Mouse (Mus musculus) thymus, adult 18-20 months (tissue): Measurements from ENCODE around the gene Clnk.

Experiments
- DNase-seq, 2 experiments: peaks; one replicate each; pipeline ENCODE4 v3.0.0; 2022; ENCODE audit warnings: mixed read lengths in 2 of 2

Clnk gene

DNA sequence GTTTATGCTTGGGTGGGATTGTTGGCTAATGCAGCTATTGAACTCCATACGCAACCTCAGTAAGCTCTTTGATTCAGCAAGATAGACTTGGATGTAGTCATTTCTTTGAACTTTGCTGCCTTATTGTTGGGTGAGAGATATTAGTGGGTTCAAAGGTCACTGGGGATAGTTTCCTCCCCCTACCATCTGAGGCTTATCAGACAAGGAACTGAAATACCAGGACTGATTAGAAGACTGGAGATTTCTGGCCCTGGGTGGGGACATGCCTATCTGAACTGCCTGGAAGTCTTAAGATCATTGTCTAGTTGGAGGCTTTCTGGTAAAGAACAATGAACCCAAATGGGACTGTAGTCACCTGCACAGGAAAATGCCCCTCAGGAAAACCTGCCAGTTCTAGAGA is 26.4 kb downstream of the Clnk start:
- no peak for DNase-seq

DNA sequence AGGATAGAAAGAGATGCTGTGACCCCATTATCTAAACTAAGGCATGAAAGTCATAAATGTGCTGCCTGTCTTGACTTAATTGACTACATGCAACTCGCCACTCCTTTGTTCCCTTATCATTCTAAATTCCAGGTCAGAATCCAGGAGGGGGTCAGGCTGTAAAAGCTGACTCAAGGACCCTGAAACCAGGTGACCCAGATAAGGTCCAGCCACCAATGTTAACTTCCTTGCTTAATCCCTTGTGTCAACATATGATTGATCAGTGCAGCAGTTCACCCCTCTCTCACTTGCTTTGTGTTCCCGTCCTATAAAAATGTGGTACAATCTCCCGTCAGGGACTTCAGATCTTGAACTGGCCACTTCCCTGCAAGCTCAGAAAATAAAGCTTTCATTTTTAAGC is 31.1 kb downstream of the Clnk start:
- DNase-seq, result no peak

DNA sequence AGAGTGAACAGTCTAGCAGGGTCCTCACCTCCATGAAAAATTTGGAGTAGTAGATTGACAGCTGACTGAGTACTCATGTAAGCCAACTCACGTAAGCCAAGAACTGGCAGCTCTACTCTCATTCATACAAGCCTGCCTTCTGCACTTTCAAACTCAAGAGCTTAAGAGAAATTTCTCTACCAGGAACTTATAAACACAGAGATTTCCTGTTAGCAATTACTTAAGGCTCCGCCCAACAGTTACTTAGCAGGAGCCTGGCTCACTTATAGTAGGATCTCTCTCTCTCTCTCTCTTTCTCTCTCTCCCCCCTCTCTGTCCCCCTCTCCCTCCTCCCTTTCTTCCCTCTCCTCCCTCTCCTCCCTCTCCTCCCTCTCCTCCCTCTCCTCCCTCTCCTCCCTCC is 32.3 kb downstream of the Clnk start:
- DNase-seq, result no peak

DNA sequence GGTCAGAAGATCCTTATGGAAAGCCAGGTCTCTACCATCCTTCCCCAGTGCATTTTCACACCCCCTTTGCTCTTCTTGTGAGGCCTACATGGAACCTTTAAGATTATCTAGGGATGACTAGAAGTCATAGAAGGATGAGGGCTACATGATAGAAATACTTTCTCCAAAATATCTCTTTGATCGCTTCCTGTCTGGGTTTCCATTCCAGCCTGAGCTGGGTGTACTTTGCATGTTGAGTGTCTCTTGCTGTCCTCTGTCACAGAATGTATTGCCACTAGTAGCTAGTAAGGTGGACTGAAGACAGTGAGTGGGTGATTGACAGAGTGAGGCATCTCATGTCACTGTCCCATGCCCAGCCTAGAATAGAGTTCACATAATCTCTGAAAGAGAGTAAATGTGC is 36.6 kb downstream of the Clnk start:
- DNase-seq, result no peak

DNA sequence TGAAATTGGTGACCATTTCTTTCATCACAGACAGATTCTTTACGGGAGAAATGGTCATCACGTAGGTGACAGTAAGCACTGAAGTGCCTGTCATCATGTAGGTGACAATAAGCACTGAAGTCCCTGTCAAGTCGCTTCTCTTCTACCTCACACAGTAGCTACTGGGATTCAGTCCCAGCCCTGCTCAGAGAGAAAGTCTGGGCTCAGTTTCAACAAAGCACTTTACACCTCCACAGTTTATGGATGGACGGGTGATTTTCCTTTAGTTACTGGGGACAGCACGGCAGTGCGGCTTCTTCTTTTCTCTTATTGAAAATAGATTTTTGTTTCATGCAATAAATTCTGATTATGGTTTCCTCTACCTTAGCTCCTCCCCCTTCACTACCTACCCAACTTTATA is 49.3 kb downstream of the Clnk start:
- no peak for DNase-seq

DNA sequence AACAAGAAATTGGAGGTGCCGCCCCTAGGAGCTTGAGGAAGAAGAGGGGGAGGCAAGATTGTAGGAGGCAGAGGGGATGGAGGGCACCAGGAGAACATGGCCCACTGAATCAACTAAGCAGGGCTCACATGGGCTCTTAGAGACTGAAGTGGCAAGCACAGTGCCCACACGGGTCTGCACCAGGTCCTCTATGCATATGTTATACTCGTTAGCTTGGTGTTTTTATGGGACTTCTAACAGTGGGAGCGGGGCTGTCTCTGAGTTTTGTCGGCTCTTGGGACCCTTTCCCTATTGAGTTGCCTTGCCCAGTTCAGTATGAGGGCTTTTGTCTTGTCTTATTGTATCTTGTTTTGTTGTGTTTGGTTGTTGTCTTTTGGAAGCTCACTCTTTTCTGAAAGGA is 50.0 kb downstream of the Clnk start:
- no peak for DNase-seq

DNA sequence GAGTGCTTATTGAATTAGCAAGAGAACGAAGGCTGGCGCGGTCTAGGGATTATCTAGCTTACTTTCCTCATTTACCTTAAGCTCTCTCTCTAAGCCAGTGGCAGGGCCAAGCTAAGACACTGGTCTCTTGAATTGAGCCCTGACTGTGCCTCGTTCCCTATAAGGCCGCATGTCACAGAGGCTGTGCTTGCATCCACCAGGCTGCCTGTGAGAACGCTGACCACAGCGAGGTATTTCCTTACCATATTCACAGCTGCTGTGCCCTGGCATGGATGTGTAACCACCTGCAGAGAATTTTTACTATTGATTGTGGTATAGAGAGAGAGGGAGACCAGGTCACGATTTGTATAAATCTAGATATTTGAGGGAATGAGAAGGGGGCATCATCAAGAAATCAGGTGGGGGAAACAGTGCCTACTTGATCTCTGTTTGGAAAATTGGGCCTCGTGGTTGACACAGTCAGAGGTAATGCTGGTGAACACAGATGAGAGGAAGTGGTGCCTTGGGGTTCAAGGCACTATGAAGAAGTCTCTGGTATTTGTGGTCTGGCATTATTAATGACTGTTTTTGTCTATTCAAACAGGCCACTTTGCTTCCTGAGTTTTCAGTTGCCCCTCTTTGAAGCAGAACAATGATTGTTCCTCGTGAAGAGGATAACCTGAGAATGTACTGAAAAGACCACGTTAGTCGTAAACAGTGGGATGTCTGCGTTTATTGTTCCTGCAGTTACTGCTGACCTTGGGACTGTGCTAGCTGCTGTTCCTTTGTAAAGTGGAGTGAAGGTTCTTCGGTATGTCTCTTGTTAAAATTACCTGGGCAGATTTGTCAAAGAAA is 52.3 kb downstream of the Clnk start:
- DNase-seq, result no peak

DNA sequence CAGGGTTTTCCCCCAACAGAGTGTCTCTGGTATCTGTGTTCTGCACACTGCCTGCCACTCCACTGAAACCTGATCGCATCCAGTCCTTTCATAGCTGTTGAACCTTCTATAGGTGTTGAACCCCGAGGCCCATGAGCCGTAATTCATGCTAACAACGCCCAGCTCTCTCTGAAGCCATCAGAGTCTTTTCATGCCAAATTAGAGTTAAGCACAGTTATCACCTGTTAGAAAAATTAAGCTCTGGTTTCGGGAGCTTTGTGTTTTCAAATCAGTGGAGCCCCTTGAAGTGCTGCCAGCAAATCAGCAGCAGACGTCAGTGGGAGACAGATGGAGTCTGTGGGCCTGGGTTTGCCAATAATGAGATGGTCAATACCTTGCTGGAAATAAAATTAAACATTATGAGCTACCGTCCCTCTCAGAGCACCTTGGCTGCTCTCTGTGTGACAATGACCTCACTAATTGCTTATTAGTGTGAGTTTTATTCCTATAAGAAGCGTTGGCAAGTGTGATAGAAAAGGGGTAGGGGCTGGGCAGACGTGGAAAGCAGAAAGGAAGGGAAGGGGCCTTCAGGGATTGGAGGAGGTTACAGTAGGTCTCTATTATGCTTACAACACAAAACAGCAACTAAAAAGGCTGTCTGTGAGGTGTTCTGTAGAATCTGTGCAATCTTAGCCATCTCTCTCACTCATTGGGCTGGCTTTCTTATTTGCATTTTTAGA is 63.1 kb downstream of the Clnk start:
- no peak for DNase-seq

DNA sequence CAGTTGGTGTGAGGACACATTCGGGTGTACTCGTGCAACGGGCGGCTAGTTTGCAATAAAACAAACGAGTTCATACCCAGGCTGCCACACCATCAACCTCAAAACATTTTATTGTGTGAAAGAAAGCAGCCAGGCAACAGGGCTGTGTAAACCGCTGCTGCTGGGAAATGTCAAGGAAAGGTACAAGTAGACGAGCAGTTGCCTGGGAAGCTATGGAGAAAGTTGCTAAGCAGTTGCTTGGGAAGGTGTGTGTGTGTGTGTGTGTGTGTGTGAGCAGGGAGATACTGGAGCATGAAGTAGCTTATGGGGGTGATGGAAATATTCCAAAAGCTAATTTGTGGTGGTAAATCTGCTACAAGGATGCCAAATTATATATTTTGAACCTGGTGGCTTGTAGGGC is 63.7 kb downstream of the Clnk start:
- no peak for DNase-seq

DNA sequence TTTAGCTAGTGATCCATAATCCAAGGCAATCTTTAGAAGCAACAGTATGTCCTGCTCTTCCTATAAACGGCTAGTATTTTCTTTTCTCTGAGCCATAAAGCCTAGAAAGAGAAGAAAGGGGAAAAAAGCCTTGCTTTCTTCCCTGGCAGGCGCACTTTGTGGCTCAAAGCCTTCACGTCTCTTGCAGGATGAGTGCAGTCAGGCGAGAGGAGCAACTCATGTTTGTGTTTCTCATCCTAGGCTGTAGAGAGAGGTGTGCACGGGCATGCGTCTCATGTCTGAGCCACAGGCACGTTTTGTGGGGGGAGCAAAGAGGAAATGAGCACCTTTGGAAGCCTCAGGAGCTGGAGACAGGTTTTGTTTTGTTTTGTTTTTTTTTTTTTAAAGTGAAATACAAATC is 64.2 kb downstream of the Clnk start:
- no peak for DNase-seq

DNA sequence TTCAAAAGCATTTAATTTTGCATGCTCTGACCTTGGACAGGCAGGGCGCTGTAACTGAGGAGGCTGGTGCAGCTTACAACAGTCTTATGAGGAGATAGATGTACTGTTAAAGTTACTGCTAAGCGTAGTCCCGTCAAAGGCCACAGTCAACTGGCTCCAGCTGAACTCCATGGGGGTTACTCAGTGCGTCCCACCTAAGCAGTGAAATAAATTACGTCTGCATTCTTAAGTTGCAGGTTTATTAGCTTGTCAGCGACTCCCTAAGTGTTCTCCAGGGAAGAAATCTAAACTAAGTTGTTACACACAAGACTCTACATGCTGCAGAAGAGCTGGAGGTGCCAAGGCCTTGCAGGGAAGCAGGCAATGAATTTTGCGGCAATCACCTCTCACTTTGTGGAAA is 77.7 kb downstream of the Clnk start:
- no peak for DNase-seq

DNA sequence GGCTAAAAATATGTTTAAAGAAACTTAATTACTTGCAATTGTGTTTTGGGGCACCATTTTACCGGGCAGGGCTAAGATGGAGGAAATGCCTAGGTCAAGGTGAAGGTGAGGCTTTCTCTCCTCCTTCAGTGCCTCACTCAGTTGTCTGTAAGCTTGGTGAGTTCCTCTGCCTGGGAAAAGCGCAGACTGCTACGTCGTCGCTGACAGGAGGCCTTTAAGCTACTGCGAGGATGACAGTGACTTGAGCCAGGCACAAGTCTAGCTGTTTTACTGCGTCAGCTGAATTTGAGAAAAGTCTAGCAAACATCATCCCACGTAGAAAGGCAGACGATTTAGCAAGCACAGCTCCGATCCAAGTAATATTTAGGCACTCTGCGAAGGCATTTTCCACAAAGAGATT is 81.5 kb downstream of the Clnk start:
- DNase-seq, result no peak

DNA sequence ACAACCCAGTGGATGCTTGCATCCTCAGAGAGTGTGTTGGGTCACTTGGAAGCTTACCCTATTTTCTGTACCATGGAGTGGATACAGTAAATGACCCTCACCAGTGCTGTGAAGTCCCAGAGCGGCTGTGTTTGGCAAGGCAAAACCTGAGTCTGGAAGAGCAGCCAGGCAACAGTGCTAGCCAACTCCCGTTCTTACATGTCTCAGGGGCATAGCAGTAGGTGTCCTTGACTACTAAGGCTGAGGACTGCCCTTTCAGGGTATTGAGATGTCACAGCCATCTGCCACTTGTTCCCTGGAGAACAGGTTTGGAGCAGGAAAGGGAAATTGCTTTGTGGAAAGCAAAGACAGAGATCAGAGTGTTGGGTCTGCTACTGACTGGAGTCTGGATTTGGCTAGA is 85.5 kb downstream of the Clnk start:
- no peak for DNase-seq

DNA sequence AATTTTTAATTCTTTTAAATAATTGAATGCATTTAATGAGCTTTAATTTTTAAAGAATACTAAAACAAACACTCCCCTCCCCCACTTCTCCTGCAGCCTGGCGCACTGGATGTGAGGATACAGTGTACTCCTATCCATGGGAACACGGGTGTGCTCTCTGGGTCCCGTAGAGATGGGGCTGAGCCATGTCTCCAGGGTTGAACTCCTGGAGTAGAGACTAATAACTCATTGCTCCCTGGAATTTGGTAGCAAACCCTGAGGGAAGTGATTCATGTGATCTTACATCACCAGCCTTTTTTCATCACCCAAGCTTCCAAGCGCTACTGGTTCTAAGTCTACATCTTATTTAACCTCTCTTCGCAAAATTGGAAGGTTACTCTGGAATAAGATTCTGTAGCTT is 87.8 kb downstream of the Clnk start:
- no peak for DNase-seq

DNA sequence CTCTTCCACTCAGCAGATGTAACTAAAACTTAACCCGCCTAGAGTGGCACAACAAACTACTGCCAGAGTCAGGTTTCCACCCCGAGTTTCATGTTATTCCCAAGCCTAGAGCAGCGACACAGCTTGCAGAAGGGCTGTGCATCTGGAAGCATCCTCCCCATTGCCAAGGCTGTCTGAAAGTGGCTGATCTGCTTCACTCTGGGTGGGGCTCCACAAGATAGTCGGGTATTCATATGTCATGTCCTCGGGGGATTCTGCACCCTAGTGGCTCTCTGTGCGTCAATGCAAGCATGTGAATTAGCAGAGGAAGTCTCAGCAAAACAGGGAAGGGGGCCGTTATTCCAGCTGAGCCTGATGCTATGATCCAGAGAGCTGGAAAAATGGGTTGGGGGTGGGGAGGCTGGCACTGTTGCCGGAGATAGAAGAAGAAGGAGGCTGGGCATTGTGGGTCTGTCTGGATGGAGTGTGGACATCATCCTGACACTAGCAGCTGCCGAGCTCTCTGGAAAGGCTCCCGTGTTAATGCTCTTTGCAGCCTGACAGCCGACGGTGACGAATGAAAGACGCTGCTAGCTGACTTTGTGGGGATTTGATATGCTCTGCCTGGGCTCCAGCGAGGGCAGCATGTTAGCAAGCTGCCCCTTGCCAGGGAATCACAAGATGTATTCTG is 88.6 kb downstream of the Clnk start:
- no peak for DNase-seq

DNA sequence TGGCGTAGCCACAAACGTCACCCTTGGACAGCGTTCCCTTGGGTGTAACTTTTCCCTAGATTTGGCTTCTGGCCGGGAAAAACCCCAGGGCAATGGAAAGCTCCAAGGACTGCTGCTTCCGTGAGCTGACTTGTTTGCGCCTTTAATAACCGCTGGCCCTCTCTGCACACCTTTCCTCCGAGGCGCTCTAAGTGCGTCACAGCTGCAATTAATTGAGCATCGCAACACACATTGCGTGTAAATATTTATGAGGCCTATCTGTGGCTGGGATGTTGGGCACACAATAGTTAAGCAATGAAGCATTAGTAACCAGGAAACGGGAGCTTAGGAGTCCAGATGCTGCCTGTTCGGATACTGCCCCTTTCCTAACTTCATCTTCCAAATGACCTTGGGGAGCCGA is 90.5 kb downstream of the Clnk start:
- no peak for DNase-seq

DNA sequence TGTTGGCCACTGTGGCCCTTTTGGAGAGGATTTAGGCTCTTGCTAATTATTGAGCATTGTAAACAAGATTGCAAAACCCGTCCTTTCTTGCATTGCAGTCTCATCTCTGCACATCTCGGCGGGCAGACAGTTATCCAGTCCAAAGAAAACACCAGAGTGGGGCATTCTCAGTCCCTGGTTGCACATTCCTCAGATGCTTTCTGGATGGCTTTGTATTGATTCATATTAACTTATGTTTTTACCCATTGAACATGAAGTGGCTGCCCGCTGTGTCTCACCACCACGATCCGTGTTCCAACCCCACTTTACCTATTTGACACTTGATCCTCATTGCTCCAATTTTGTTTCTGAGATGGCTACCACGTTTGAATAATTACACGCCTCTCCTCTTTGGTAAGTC is 90.9 kb downstream of the Clnk start:
- no peak for DNase-seq

DNA sequence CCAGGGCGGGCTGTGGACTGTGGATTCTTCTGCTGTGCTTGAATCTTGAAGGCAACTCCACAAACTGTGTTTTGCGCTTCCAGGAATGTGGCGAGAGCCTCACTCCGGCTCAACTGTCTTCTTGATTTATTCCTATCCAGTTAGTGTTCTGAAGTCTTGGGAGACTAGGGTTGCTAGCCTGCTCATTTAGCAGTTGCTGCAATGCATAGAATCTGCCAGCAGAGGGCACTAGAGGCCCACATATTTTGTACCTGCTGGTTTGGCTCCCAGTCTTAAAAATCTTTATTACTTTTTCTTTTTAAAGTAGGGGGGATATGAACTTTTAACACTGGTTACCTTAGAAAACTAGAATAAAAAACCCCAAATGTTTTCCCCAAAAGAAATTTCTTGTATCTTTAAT is 94.8 kb downstream of the Clnk start:
- DNase-seq, result no peak

DNA sequence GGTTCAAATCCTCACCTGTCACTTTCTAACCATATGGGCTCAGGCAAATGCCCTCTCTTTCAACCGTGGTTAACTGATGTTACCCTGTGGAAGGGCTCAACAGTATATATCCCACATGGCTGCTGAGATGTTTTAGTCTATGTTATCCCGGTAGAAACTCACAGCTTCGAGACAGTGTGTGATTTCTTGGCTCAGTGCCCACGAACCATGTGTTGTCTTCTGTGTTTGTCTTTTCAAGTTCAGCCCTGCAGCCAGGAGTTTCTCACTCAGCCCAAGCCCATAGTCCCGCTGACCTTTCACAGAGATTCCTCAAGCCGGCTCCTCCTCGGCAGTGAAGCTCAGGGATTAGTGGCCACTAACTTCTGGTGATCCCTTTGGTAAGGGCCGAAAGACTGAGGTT is 96.0 kb downstream of the Clnk start:
- DNase-seq, result no peak

DNA sequence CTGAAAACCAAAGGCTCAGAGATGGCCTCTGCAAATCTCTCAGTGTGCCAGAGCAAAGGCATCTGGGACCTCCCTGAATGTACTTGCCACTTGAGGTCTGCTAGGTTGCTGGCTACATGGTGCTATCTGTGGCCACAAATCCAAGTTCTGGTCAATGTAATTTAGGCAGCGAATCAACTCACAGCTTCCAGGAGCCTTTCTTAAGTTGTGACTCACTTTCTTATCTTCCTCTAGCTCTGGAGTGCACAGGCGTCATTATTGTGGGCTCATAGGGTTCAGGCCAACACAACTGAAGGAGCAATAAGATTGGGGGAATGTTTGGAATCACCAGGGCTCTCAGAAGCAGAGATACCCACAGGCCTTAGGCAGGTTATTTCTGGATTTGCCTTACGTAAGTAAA is 96.6 kb downstream of the Clnk start:
- DNase-seq, result no peak

DNA sequence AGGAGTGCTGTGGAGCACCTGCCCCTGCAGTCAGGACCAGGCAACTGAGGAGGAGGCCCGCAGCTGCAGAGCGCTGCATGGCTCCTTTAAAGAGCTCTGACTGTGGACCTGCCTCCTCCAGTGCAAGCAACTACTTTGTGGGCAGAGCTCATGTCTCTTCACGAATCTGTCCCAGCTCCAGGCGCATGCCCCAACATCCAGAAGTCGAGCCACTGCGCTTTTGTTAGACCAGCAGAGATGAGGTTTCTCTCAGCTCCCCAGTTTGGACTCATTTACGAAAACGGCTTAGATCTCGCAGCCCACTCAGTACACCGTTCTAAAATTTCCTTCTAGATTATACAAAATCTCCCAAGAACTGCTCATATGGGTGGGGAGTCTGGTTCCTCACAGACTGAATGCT is 101.1 kb downstream of the Clnk start:
- no peak for DNase-seq

DNA sequence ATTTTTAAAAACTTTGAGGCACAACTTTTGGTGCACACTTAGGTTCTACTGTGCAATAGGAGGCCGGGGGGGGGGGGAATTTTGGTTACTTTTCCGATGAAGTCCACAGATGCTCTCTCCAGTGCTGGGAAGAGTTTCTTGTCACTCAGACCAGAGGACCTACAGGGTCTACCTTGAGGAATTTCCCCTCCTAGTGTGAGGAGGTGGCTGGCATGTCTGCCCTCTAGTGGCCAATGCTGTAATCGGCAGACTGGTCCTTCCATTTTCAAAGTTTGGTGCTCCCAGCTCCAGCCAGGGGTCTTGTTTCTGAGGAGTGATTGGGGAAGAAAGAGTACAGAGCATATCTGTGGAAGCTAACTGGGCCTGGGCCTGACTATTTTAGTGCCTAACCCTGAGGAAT is 121.7 kb downstream of the Clnk start:
- DNase-seq, result no peak

DNA sequence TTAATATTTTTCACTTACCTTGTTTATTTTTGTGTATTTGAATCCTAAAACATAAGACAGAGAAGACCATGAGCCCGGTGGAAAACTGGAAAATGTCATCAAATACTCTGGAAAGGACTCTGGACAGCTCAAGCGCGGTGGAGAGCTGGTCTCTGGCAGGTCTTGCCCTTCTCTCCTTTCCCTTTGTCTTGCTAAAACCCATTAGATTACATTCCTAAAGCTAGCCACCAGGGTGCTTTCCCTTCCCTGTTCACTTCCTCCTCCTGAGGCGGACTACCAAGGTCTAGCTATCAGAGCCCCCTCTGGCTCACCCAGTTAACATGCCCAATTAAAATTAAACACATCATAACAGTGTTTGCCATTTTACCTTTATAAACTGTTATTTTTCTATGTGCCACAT is 123.9 kb downstream of the Clnk start:
- no peak for DNase-seq

DNA sequence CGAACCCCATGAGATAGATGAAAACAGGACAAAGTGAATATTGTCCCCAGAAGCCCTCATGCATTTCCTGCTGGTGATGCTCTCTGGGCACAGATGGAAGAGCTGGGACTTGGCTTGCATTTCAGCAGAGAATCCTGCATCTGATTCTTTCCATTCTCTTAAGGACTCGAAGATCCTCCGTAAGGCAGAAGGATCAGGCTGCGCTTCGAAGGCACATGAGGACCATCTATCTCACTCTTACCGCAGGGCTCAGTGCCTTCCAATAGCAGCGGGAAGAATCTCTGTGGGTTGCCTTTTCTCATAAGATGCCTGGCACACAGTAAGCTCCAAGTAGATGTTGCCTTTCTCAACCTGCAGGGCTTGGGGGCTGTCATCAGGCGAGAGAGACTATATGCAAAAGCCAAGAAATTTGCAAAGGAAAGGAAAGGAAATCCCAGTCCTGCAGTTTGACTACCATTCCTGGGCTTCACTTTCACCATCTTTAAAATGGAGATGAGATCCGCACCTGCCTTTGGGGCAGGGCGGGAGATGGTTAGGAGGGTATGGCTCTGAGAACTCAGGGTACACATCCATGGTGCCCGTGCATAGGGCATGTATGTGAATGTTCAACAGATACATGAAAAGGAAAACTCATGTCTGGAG is 167.6 kb downstream of the Clnk start:
- DNase-seq, result no peak
